Comparison of ENCODE assay signal across 10 mouse cellular contexts in genomic region chr10:121520923-121521585, GRCm38 (mm10). TPM values are rescaled to one million over a fixed set of nuclear protein-coding genes. Genes with fewer than 3 reads are reported as not detected.
A peak's percentile ranks its signal among the peaks of the same experiment; 100 is the strongest.
DNase-seq lines count a peak whose midpoint lies in the region; ATAC-seq and TF ChIP-seq lines count a peak whose summit lies in the region.
"Had no signal": no experiment of that assay in that cellular context is flagged by ENCODE, and none has a peak within 500 bp of the region (broad histone marks: within the 10 kb centered on the region; RNA-seq: fewer than 3 reads in every experiment).

No protein-coding gene starts in this region.

- ATAC-seq in forebrain, embryonic 12.5 days (ENCODE audit: low FRiP score) = no peak
- ATAC-seq in hindbrain, embryonic 15.5 days (ENCODE audit: low FRiP score, low read depth) = peak; percentile 42; the same call in 1 of the 2 replicates

- H3K27me3 ChIP-seq in forebrain, embryonic 10.5 days (ENCODE audit: poor library complexity, severe bottlenecking) = no peaks in the 10 kb centered on the region
- H3K27me3 ChIP-seq in forebrain, embryonic 12.5 days = no peaks in the 10 kb centered on the region
- no peaks in the 10 kb centered on the region for H3K27me3 ChIP-seq in ES-Bruce4 (ENCODE audit: control insufficient read depth, insufficient read depth, low read length, poor library complexity, severe bottlenecking)
- no peaks in the 10 kb centered on the region for H3K27me3 ChIP-seq in hindbrain, embryonic 15.5 days
- H3K27me3 ChIP-seq: heart, embryonic 15.5 days had no signal

- no peak overlapping the region for H3K9ac ChIP-seq in forebrain, embryonic 12.5 days
- peak overlapping the region; percentile 74 for H3K9ac ChIP-seq in ES-Bruce4 (ENCODE audit: low read depth, poor library complexity, severe bottlenecking)
- H3K9ac ChIP-seq in hindbrain, embryonic 15.5 days = no peak overlapping the region
- H3K9ac ChIP-seq: heart, embryonic 15.5 days had no signal

- TF ChIP-seq POLR2A in ES-Bruce4 (IDR thresholded peaks at IDR 0.05; ENCODE audit: insufficient read depth, low read length) = no peak

- H3K9me3 ChIP-seq in forebrain, embryonic 10.5 days = no peaks in the 10 kb centered on the region
- no peaks in the 10 kb centered on the region for H3K9me3 ChIP-seq in forebrain, embryonic 12.5 days
- H3K9me3 ChIP-seq in ES-Bruce4 (replicated peaks; ENCODE audit: control insufficient read depth, insufficient read depth, low read length, poor library complexity, severe bottlenecking) = no peaks in the 10 kb centered on the region
- H3K9me3 ChIP-seq in hindbrain, embryonic 15.5 days = no peaks in the 10 kb centered on the region
- H3K9me3 ChIP-seq: heart, embryonic 15.5 days had no signal

- no peak for DNase-seq in forebrain, embryonic 10.5 days (ENCODE audit: extremely low spot score, low spot score)
- DNase-seq in lung, postnatal 10 days = peak; percentile 16
- DNase-seq in layer of hippocampus, postnatal 25 days (ENCODE audit: extremely low spot score in 1 of 2, low spot score in 1 of 2) = no peak
- no peak for DNase-seq in ovary, adult 18-20 months (ENCODE audit: low spot score)
- DNase-seq in gastrocnemius, postnatal 4 days (ENCODE audit: low spot score in 2 of 2) = no peak
- DNase-seq: adrenal gland, adult 2 months had no signal

- no peak for TF ChIP-seq EP300 in ES-Bruce4 (IDR thresholded peaks at IDR 0.05; ENCODE audit: insufficient read depth, low read depth, low read length)

- TF ChIP-seq CTCF in ES-Bruce4 (IDR thresholded peaks at IDR 0.05; ENCODE audit: low read depth, low read length) = no peak

- no peaks in the 10 kb centered on the region for H3K36me3 ChIP-seq in forebrain, embryonic 10.5 days (replicated peaks)
- H3K36me3 ChIP-seq in forebrain, embryonic 12.5 days (replicated peaks) = no peaks in the 10 kb centered on the region
- no peaks in the 10 kb centered on the region for H3K36me3 ChIP-seq in ES-Bruce4 (ENCODE audit: control insufficient read depth, insufficient read depth, low read length, poor library complexity, severe bottlenecking)
- no peaks in the 10 kb centered on the region for H3K36me3 ChIP-seq in hindbrain, embryonic 15.5 days
- H3K36me3 ChIP-seq: heart, embryonic 15.5 days had no signal

- H3K4me3 ChIP-seq in forebrain, embryonic 10.5 days = no peak overlapping the region
- no peak overlapping the region for H3K4me3 ChIP-seq in forebrain, embryonic 12.5 days (replicated peaks)
- no peak overlapping the region for H3K4me3 ChIP-seq in ES-Bruce4 (ENCODE audit: low read depth, low read length)
- no peak overlapping the region for H3K4me3 ChIP-seq in hindbrain, embryonic 15.5 days
- H3K4me3 ChIP-seq: heart, embryonic 15.5 days had no signal

- 0 out of 2 replicates have a peak overlapping the region, but pooled peaks have one; percentile 5 for H3K27ac ChIP-seq in forebrain, embryonic 10.5 days
- H3K27ac ChIP-seq in forebrain, embryonic 12.5 days = no peak overlapping the region
- no peak overlapping the region for H3K27ac ChIP-seq in ES-Bruce4 (ENCODE audit: insufficient read depth, low read length)
- H3K27ac ChIP-seq in hindbrain, embryonic 15.5 days (replicated peaks) = no peak overlapping the region
- H3K27ac ChIP-seq: heart, embryonic 15.5 days had no signal

- WGBS in forebrain, embryonic 10.5 days = 42% methylated on average over 12 of the region's 12 CpGs
- WGBS in forebrain, embryonic 12.5 days = 30% methylated on average over 12 of the region's 12 CpGs
- WGBS in hindbrain, embryonic 15.5 days = 18% methylated on average over 12 of the region's 12 CpGs

- H3K4me2 ChIP-seq in forebrain, embryonic 12.5 days = no peak overlapping the region
- H3K4me2 ChIP-seq in hindbrain, embryonic 15.5 days = no peak overlapping the region
- H3K4me2 ChIP-seq: heart, embryonic 15.5 days had no signal

- peaks cover 15% of the 10 kb centered on the region for H3K4me1 ChIP-seq in forebrain, embryonic 10.5 days
- peaks cover 5% of the 10 kb centered on the region for H3K4me1 ChIP-seq in forebrain, embryonic 12.5 days
- H3K4me1 ChIP-seq in ES-Bruce4 (ENCODE audit: control insufficient read depth, insufficient read depth, low read length) = peaks cover 2% of the 10 kb centered on the region
- 0 out of 2 replicates have a peak, but pooled peaks cover 4% of the 10 kb centered on the region for H3K4me1 ChIP-seq in hindbrain, embryonic 15.5 days (replicated peaks)
- H3K4me1 ChIP-seq: heart, embryonic 15.5 days had no signal

RNA-seq across cellular contexts. Expression of gene Rassf3, which starts 44.9 kb away (rescaled TPM):
- 10.6 and 12.2 TPM in 2 replicates for polyA plus RNA-seq in forebrain, embryonic 10.5 days (2016; fragmentation: Nextera tagmentation; extraction: Ambion mirVana)
- 6.6 and 7.3 TPM in 2 replicates for polyA plus RNA-seq in forebrain, embryonic 12.5 days (2016; fragmentation: Nextera tagmentation; extraction: Ambion mirVana)
- polyA plus RNA-seq in ES-Bruce4 (2011; ENCODE audit: insufficient read depth, insufficient read length, low read depth, missing spikeins) = 41.7 and 46.6 TPM in 2 replicates
- polyA plus RNA-seq in hindbrain, embryonic 15.5 days (2015; fragmentation: Nextera tagmentation; extraction: Ambion mirVana) = 5.1 TPM in 2 replicates
- 10 to 100 TPM in 1 of 2 experiments, 1 to 10 TPM in 1; 7.6 to 10.4 TPM for total RNA-seq in layer of hippocampus, postnatal 25 days (2021)
- total RNA-seq in gastrocnemius, postnatal 4 days (2021) = 10 to 100 TPM; 70.0 to 78.2 TPM
